Mouse (Mus musculus) MEL (cell line): Measurements from ENCODE around the gene Fthl17c. TPM values are rescaled to one million over a fixed set of nuclear protein-coding genes. Genes with fewer than 3 reads are reported as not detected.
"Not testable (repeated sequence)": the region's sequence is repeated elsewhere in the genome, so short reads cannot be mapped to it uniquely, and the experiment has no call there.

Source experiments
- DNase-seq: peaks from one replicate; pipeline ENCODE4 v3.0.0; 2011; ENCODE audit warnings: low read depth, low spot score
- H3K27ac ChIP-seq: 2 replicates; pipeline ENCODE4 v1.5.1; 2012; ENCODE audit warnings: low read depth, mild to moderate bottlenecking, control low read depth, low read length, moderate library complexity; ENCODE audit not compliant: control insufficient read depth
- H3K27me3 ChIP-seq, 2 experiments: fragments of 150-350 bp in 1 of 2; sonication (generic) in 1 of 2; 2 replicates each; pipeline ENCODE4 v1.6.1; 2012; ENCODE audit warnings: low read length in 2 of 2, mild to moderate bottlenecking in 2 of 2, improper control_type of control experiment in 1 of 2, moderate library complexity in 1 of 2; ENCODE audit not compliant: insufficient read depth in 2 of 2, control insufficient read depth in 1 of 2
- H3K36me3 ChIP-seq, 2 experiments: 2 replicates each; pipeline ENCODE4 v1.6.1; 2012 to 2014; ENCODE audit warnings: low read length in 2 of 2, improper control_type of control experiment in 1 of 2, inconsistent platforms in 1 of 2, mild to moderate bottlenecking in 1 of 2; ENCODE audit not compliant: insufficient read depth in 2 of 2, control insufficient read depth in 1 of 2
- H3K4me1 ChIP-seq, 2 experiments: fragments of 150-350 bp in 1 of 2; sonication (generic) in 1 of 2; 2 replicates each; pipeline ENCODE4 v1.6.1; 2012; ENCODE audit warnings: low read length in 2 of 2, improper control_type of control experiment in 1 of 2, mild to moderate bottlenecking in 1 of 2; ENCODE audit not compliant: insufficient read depth in 2 of 2, control insufficient read depth in 1 of 2
- H3K4me3 ChIP-seq, 2 experiments: fragments of 150-350 bp in 1 of 2; sonication (generic) in 1 of 2; 2 replicates each; pipeline ENCODE4 v1.5.1; 2012; ENCODE audit warnings: low read depth in 2 of 2, low read length in 2 of 2, mild to moderate bottlenecking in 2 of 2, moderate library complexity in 2 of 2, control low read depth in 1 of 2, improper control_type of control experiment in 1 of 2; ENCODE audit not compliant: control insufficient read depth in 1 of 2, insufficient read depth in 1 of 2
- H3K79me2 ChIP-seq: 2 replicates; pipeline ENCODE4 v1.6.1; 2012; ENCODE audit warnings: mild to moderate bottlenecking, low read length, moderate library complexity; ENCODE audit not compliant: control insufficient read depth, poor library complexity, insufficient read depth
- H3K9ac ChIP-seq: 2 replicates; pipeline ENCODE4 v1.6.1; 2012; ENCODE audit warnings: low read depth, mild to moderate bottlenecking, control low read depth, low read length, moderate library complexity; ENCODE audit not compliant: control insufficient read depth, poor library complexity, severe bottlenecking
- H3K9me3 ChIP-seq: fragments of 150-350 bp; sonication (generic); replicated peaks from 2 replicates; pipeline ENCODE4 v1.6.1; 2012; ENCODE audit warnings: mild to moderate bottlenecking, low read length, improper control_type of control experiment, moderate library complexity; ENCODE audit not compliant: insufficient read depth
- E2F4 ChIP-seq: IDR thresholded peaks from 2 replicates; pipeline ENCODE4 v1.6.1; 2011; ENCODE audit warnings: low read depth, low read length, improper control_type of control experiment, borderline replicate concordance
- EP300 ChIP-seq, 2 experiments: IDR thresholded peaks; 2 replicates each; pipeline ENCODE4 v1.6.1; 2011; ENCODE audit warnings: improper control_type of control experiment in 2 of 2, low read length in 2 of 2, low read depth in 1 of 2, mild to moderate bottlenecking in 1 of 2
- GATA1 ChIP-seq: IDR thresholded peaks from 2 replicates; pipeline ENCODE4 v1.6.1; 2011; ENCODE audit warnings: low read depth, low read length, improper control_type of control experiment
- MAFK ChIP-seq: IDR thresholded peaks from 2 replicates; pipeline ENCODE4 v1.6.1; 2011; ENCODE audit warnings: low read depth, mild to moderate bottlenecking, low read length, improper control_type of control experiment, borderline replicate concordance
- MEF2A ChIP-seq: IDR thresholded peaks from 2 replicates; pipeline ENCODE4 v1.6.1; 2014; ENCODE audit warnings: low read depth, mild to moderate bottlenecking, inconsistent platforms, low read length, improper control_type of control experiment; ENCODE audit not compliant: poor library complexity, insufficient replicate concordance, severe bottlenecking; ENCODE audit errors: extremely low read depth
- MXI1 ChIP-seq: IDR thresholded peaks from 2 replicates; pipeline ENCODE4 v1.6.1; 2011; ENCODE audit warnings: mild to moderate bottlenecking, low read depth, low read length, improper control_type of control experiment
- MYB ChIP-seq: IDR thresholded peaks from 2 replicates; pipeline ENCODE4 v1.6.1; 2011; ENCODE audit warnings: mild to moderate bottlenecking, low read depth, low read length, improper control_type of control experiment
- MYC ChIP-seq: IDR thresholded peaks from 2 replicates; pipeline ENCODE4 v1.6.1; 2011; ENCODE audit warnings: low read depth, mild to moderate bottlenecking, low read length, improper control_type of control experiment, moderate library complexity
- NELFE ChIP-seq: IDR thresholded peaks from 2 replicates; pipeline ENCODE4 v1.6.1; 2011; ENCODE audit warnings: low read depth, low read length, improper control_type of control experiment
- POLR2A ChIP-seq, 2 experiments: IDR thresholded peaks; 2 replicates each; pipeline ENCODE4 v1.6.1; 2011 to 2012; ENCODE audit warnings: low read length in 2 of 2, mild to moderate bottlenecking in 2 of 2, control low read depth in 1 of 2, improper control_type of control experiment in 1 of 2, low read depth in 1 of 2, moderate library complexity in 1 of 2; ENCODE audit not compliant: control insufficient read depth in 1 of 2, insufficient read depth in 1 of 2, poor library complexity in 1 of 2
- POLR2AphosphoS2 ChIP-seq: IDR thresholded peaks from 2 replicates; pipeline ENCODE4 v1.6.1; 2011; ENCODE audit warnings: low read length, improper control_type of control experiment
- POLR2AphosphoS5 ChIP-seq: IDR thresholded peaks from 2 replicates; pipeline ENCODE4 v1.6.1; 2012; ENCODE audit warnings: low read depth, borderline replicate concordance, mild to moderate bottlenecking, inconsistent platforms, low read length, moderate library complexity, mixed read lengths
- RCOR1 ChIP-seq: IDR thresholded peaks from 2 replicates; pipeline ENCODE4 v1.6.1; 2012; ENCODE audit warnings: low read depth, mild to moderate bottlenecking, inconsistent platforms, low read length, improper control_type of control experiment
- TCF12 ChIP-seq: IDR thresholded peaks from 2 replicates; pipeline ENCODE4 v1.6.1; 2014; ENCODE audit warnings: low read depth, mild to moderate bottlenecking, inconsistent platforms, low read length, improper control_type of control experiment, moderate library complexity
- UBTF ChIP-seq: IDR thresholded peaks from 2 replicates; pipeline ENCODE4 v1.6.1; 2012; ENCODE audit warnings: low read depth, mild to moderate bottlenecking, inconsistent platforms, low read length, improper control_type of control experiment, moderate library complexity, borderline replicate concordance; ENCODE audit not compliant: insufficient read depth
- polyA plus RNA-seq, 2 experiments: library from polyadenylated mRNA; stranded (reverse) in 1 of 2; unstranded in 1 of 2; fragments of >175 nt in 1 of 2; fragments of >200 nt in 1 of 2; gene quantifications; 2 replicates each; pipeline versions ENCODE4 v1.2.1 to v1.2.4; 2012; ENCODE audit warnings: low replicate concordance in 2 of 2, low read depth in 1 of 2; ENCODE audit not compliant: insufficient read length in 2 of 2, insufficient read depth in 1 of 2, missing spikeins in 1 of 2
- total RNA-seq: library from RNA; depleted of rRNA; stranded (reverse); fragments of 300-350 nt; gene quantifications from 2 replicates; pipeline ENCODE4 v1.2.3, GENCODE M21; 2012; rRNA removed

Fthl17c gene
- total RNA-seq (not detected in 2 replicates), polyA plus RNA-seq (not detected)

GRCm38 (mm10) chrX:8976459-8976858, at the start of gene Fthl17c:
TSS of gene Fthl17c (minus strand) at chrX:8976559.
- DNase-seq: not testable (repeated sequence)

GRCm38 (mm10) chrX:9019481-9019880, 43.1 kb upstream of the Fthl17c start:
- TF ChIP-seq UBTF (no peak), TCF12 (no peak)
- H3K9ac ChIP-seq: no peak overlapping the region
- H3K79me2 ChIP-seq: no peaks in the 10 kb centered on the region
- H3K9me3 ChIP-seq: no peaks in the 10 kb centered on the region
- no peak overlapping the region for H3K27ac ChIP-seq
- no peaks in the 10 kb centered on the region for H3K36me3 ChIP-seq
- DNase-seq: no peak
- no peak overlapping the region for H3K4me3 ChIP-seq
- no peaks in the 10 kb centered on the region for H3K27me3 ChIP-seq
- H3K4me1 ChIP-seq: no peaks in the 10 kb centered on the region

More at GRCm38 (mm10) chrX:8976459-8976858, at the start of gene Fthl17c:
- H3K9me3 ChIP-seq, H3K4me3 ChIP-seq, H3K36me3 ChIP-seq, H3K9ac ChIP-seq, H3K79me2 ChIP-seq, H3K4me1 ChIP-seq, H3K27ac ChIP-seq, H3K27me3 ChIP-seq: not testable (repeated sequence)

- Histone ChIP-seq H3K4me3 (no peak overlapping the region), H3K4me1 (no peaks in the 10 kb centered on the region), H3K27ac (no peak overlapping the region), H3K36me3 (no peaks in the 10 kb centered on the region), H3K79me2 (no peaks in the 10 kb centered on the region), H3K9ac (no peak overlapping the region), H3K9me3 (no peaks in the 10 kb centered on the region), H3K27me3 (no peaks in the 10 kb centered on the region)
- no peak for DNase-seq
- TF ChIP-seq EP300 (IDR thresholded peaks at IDR 0.05; ENCODE audit: low read depth in 1 of 2, low read length in 2 of 2) (no peak), RCOR1 (no peak), MEF2A (no peak), NELFE (no peak), MYB (no peak), MAFK (no peak), POLR2AphosphoS2 (no peak), MYC (no peak), GATA1 (no peak), E2F4 (no peak), MXI1 (no peak), POLR2A (IDR thresholded peaks at IDR 0.05; ENCODE audit: control insufficient read depth in 1 of 2, insufficient read depth in 1 of 2, low read depth in 1 of 2, low read length in 2 of 2, poor library complexity in 1 of 2) (no peak), POLR2AphosphoS5 (no peak)
Measured at GRCm38 (mm10) chrX:9016079-9016478, 39.7 kb upstream of the Fthl17c start.

GRCm38 (mm10) chrX:8986655-8987054, 10.3 kb upstream of the Fthl17c start, which contains the start of gene Fthl17d:
TSS of gene Fthl17d (minus strand) at chrX:8986755.
- H3K4me3 ChIP-seq, H3K9ac ChIP-seq, H3K27me3 ChIP-seq, H3K9me3 ChIP-seq, H3K27ac ChIP-seq, H3K4me1 ChIP-seq, H3K36me3 ChIP-seq, H3K79me2 ChIP-seq, DNase-seq: not testable (repeated sequence)
